Mouse (Mus musculus): ENCODE data around the gene Dio3.

Dio3 gene

DNA sequence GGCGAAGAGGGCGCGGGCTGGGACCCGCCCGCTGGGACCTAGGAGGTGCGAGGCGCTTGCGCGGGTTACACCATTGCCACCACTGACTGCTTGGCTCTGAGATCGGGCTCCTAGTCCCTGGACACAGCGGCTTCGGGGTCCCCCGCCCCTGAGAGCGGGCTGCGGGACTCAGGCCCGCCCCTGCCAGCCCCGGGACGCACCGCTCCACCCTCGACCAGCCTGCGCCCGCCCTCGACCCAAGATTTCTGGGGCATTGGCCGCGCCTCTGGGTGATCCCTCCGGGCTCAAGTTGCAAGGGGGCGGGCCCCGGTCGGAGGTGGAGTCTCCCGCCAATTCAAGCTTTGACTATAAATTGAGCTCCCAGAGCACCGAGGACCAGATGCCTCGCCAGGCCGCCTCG lies at the start of gene Dio3:
Gene Dio3 (plus strand): TSS at position 216 of the 400 bp plus-strand sequence.
- DNase-seq (ENCODE audit: inconsistent age in 2 of 2, low spot score in 1 of 2): peak; percentile 85 to 87

DNA sequence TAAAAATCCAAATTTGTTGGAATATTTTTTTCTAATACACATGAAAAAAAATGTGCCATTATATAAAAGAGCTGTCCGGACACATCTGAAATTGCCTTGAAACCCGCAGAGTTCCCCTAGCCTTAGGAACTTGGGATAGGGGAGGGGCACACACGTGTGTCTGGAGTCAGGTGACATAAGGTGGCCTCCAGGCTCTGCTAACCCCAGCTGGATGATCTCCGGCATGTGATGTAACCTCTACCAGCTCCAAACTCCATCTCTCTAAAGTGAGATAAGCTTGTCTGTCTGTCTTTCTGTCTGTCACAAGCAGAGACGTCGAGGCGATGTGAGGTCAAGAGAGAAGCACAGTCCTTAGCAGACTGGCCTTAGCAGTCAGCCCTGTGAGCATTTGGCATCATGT lies 48.6 kb upstream of the Dio3 start:
- no peak for DNase-seq (ENCODE audit: inconsistent age in 2 of 2, low spot score in 1 of 2)

- DNase-seq (ENCODE audit: inconsistent age in 2 of 2, low spot score in 1 of 2): no peak
Observed at GRCm38 (mm10) chr12:110230767-110231166, 48.1 kb upstream of the Dio3 start.

DNA sequence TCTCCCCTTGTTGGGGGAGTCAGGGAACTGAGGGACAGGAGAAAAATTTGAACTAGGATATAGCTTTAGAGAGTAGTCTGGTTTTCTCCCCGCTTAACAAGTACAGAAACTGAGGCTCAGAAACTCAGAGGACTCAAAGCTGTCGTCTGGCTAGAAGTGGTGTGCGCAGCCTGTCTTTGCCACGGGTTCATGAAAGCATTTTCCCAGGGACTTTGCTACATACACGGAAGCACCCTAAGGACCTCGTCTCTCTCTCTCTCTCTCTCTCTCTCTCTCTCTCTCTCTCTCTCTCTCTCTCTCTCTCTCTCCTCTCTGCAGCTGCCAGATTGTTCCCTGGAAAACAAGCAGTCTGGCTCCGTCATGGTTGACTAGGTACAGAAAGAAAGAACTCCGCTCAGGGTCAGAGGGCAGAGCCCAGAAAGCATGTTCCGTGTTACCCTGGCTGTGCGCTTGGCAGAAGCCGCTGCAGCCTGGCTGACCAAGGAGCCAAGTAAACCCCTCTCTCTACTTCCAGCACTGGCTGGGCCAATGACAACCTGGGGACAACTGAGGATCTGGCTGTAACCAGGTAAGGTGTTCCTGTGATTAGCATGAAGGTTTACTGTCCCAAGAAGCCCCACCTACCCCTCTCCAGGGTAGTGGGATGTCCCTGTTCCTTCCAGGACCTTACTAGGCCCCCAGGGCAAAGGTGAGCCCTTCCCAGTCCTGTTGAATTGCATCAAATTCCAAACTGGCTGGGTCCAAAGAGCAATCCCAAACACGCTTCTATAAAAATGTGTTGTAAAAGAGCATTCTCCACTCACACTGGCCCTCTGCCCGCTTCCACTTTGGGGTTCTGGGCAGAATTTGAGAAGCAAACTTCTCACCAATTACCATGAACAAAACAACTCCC lies 46.9 kb upstream of the Dio3 start:
- no peak for DNase-seq (ENCODE audit: inconsistent age in 2 of 2, low spot score in 1 of 2)

GRCm38 (mm10) chr12:110235908-110236307 lies 43.0 kb upstream of the Dio3 start:
- DNase-seq (ENCODE audit: inconsistent age in 2 of 2, low spot score in 1 of 2): no peak

GRCm38 (mm10) chr12:110237046-110237445 lies 41.8 kb upstream of the Dio3 start:
- no peak for DNase-seq (ENCODE audit: inconsistent age in 2 of 2, low spot score in 1 of 2)

GRCm38 (mm10) chr12:110239358-110239757 lies 39.5 kb upstream of the Dio3 start:
- no peak for DNase-seq (ENCODE audit: inconsistent age in 2 of 2, low spot score in 1 of 2)

GRCm38 (mm10) chr12:110244581-110244980 lies 34.3 kb upstream of the Dio3 start:
- DNase-seq (ENCODE audit: inconsistent age in 2 of 2, low spot score in 1 of 2): peak; percentile 46 to 88

DNA sequence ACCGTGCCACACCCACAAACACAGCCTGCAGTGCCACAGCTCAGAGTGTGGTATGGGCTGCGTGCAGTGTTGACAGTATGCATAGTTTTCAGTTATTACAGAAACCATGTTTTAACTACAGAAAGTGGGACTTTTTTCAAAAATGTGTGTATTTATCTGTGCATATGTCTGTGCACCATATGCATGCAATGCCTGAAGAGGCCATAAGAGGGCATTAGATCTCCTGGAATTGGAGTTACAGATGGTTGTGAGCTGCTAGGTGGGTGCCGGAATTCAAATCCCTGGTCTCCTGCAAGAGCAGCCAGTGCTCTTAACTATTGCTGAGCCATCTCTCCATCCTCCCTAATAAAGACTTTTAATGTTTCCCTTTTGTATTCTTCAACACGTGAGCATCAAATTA lies 33.4 kb upstream of the Dio3 start:
- no peak for DNase-seq (ENCODE audit: inconsistent age in 2 of 2, low spot score in 1 of 2)

DNA sequence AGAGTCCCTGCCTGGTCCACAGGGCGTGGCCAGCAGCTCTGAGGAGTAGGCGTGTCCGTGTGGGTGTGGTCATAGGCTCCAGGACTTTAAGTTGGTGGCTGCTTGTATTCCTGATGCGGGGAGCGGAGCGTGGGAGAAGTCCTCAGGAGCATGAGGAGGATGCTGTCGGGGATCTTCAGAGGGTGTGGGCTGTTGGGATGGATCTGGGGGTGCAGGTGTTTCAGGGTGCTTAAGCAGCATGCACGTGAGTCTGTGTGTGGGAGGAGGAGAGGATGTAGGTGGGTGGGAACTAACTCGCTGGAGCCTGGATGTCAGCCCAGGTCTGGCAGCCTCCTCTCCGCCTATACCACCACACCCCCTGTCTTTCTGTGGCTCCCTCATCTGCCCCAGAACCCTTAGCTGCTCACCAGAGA lies 26.7 kb upstream of the Dio3 start:
- DNase-seq (ENCODE audit: inconsistent age in 2 of 2, low spot score in 1 of 2): no peak

DNA sequence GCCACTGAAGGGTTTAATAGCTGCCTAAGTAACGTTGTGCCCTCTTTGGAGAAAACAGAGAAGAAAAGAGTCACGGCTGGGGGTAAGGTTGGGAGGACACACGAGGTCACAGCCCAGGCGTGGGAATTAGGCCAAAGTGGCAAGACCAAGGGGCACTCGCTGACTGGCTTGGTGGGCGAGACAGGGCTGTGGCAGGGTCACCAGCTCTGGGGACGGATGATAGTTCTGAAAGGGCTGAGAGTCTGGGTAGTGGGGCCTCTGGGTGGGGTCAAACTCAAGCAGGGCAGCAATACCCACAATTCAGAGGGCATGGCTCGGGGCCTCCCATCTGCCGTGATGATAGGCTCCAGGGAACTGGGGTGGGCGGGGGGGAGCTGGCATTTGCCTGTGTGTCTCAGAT lies 23.1 kb upstream of the Dio3 start:
- DNase-seq (ENCODE audit: inconsistent age in 2 of 2, low spot score in 1 of 2): no peak

GRCm38 (mm10) chr12:110256478-110257220 lies 22.2 kb upstream of the Dio3 start:
- no peak for DNase-seq (ENCODE audit: inconsistent age in 2 of 2, low spot score in 1 of 2)

DNA sequence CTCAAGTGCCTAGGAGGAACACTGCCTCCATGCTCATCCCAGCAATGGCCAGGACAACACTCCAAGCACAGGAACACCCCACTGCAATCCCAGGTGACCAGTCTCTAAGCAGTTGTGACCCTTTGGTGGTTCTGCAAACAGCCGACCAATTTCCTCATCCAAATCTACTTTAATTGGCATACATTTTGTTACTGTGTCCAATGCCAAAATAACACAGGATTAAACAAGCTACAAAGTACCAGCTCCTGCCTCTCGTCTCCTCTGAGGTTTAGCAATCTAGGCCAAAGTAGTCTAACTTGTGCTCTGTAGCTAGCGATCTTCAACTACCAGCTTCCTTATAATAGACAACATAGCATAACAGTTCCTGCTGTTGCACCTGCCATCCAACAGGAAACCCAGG lies 10.6 kb upstream of the Dio3 start:
- DNase-seq (ENCODE audit: inconsistent age in 2 of 2, low spot score in 1 of 2): no peak

DNA sequence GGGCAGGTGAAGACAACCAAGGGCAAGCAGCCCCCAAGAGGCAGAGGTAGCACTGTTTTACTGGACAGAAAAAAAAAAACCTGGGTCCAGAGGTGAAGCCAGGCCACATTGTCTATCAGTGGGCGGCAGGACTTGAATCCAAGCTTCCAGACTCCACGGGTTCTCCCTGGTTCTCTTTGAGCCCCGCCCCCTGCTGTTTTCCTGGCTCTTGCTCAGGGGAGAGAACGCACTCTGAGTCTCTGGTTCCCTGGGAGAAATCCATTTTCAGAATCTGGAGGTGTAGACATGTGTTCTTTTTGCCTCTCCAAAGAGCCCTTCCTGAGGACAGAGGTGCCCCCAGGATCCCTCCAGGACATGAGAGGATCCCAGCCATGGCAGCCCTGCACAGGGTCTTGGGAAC lies 9.2 kb upstream of the Dio3 start:
- no peak for DNase-seq (ENCODE audit: inconsistent age in 2 of 2, low spot score in 1 of 2)

GRCm38 (mm10) chr12:110276034-110276433 lies 2.8 kb upstream of the Dio3 start:
- peak; percentile 43 to 48 for DNase-seq (ENCODE audit: inconsistent age in 2 of 2, low spot score in 1 of 2)

DNA sequence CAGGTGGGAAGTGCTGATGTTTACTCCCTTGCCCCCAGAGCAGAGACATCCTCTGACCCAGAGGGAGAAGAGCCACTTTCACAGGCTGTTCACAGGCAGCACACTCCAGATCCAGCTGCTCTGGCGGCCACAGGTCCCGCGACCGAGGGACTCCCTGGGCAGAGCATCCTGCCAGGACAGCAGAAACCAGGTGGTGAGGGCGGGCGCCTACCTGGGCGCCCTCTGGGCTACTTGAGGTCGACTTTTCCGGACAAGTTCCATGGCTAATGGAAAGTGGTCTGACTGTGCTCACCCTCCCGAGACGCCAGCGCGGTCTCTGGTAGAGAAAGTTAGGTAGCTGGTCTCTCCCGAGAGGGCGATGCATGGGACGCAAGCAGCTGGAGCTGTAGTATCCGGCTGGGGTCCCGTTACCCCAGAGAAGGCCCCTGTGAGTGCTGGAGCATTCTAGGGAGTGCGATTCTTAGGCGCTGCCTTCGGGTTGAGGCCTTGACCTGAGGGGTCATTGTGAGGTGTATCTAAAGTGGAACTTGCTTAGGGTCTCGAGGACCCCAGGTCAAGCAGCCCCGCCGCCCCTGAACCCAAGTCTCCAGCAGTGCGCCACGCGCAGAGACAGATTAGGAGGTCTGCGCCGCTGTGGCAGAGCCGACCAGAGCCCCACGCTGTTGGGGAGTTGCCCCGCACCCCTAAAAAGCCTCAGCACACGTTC lies 1.5 kb upstream of the Dio3 start:
- DNase-seq (ENCODE audit: inconsistent age in 2 of 2, low spot score in 1 of 2): no peak

DNA sequence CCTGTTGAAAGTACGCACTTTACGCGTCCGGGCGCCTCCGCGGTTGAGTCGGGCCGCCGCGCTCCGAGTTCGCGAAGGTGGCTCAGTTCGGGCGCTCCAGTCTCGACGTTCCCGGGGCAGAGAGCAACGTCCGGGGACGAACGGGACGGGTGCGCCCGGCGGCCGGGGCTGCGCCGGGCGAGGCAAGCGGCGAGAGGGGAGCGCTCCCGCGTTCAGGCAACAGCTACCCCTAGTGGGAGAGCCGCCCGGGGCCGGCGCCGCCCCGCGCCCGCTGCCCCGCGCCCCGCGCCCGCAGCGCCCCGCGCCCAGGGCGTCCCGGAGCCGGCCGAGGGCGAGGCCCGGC lies 932 bp upstream of the Dio3 start:
- DNase-seq (ENCODE audit: inconsistent age in 2 of 2, low spot score in 1 of 2): peak; percentile 69 to 80

DNA sequence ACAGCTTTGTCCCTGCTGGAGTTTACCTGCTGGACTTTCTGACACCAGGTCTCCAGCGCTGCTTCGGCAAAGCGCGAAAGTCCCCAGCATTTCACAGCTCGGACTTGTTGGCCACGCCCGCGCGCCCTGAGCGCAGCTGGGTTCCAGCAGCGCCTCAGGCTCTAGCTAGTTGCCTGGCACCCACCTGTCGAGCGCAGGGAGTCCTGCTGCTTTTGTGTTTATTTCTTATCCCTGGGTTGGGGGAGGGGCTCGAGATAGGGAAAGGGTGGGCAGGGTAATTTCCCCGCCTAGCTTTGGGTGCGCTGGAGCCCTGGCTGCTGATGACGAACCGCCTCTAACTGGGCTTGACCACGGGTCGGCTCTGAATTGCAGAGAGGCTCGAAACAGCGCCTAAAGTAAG lies 1.5 kb downstream of the Dio3 start:
- no peak for DNase-seq (ENCODE audit: inconsistent age in 2 of 2, low spot score in 1 of 2)

- no peak for DNase-seq (ENCODE audit: inconsistent age in 2 of 2, low spot score in 1 of 2)
Observed at GRCm38 (mm10) chr12:110283792-110284191, 4.9 kb downstream of the Dio3 start.

- DNase-seq (ENCODE audit: inconsistent age in 2 of 2, low spot score in 1 of 2): no peak
Observed at GRCm38 (mm10) chr12:110292816-110293215, 13.9 kb downstream of the Dio3 start.

DNA sequence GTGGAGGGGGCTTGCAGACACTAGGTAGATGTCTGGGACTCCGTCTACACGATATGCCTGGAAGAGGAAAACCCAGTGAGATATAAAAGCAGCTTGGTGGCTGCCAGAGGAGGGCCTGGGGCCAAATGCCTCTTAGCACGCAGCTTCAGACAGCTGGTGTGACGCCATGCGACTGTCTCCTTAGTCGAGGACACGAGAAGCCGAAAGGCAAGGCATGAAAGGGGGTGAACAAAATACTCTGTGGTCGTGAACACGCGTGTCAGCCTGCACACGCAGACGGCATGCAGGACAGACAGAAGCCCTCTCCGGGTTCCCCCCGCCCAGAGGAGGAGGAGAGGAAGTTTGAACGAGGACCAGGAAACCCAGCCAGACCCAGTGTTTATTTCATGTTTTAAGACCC lies 16.0 kb downstream of the Dio3 start:
- DNase-seq (ENCODE audit: inconsistent age in 2 of 2, low spot score in 1 of 2): no peak

GRCm38 (mm10) chr12:110298653-110299052 lies 19.8 kb downstream of the Dio3 start:
- no peak for DNase-seq (ENCODE audit: inconsistent age in 2 of 2, low spot score in 1 of 2)
